Mouse (Mus musculus): ENCODE measurements around the gene Krt25. TPM values are rescaled to one million over a fixed set of nuclear protein-coding genes. Genes with fewer than 3 reads are reported as not detected.

Gene Krt25
- total and polyA plus RNA-seq, 3 experiments, result 0.17 to 1.0 (median 0.69) TPM

Other genes starting within 250 kb of the Krt25 start
- gene Tns4, start 233.6 kb downstream of the Krt25 start, total RNA-seq (2012; rRNA removed), result 0.04 and 0.13 TPM in 2 replicates
- not detected in 2 replicates for gene Tns4, start 233.6 kb downstream of the Krt25 start, total RNA-seq (2014; rRNA removed)
- gene Tns4, start 233.6 kb downstream of the Krt25 start, polyA plus RNA-seq (2012; ENCODE audit: insufficient read length, low read depth), result 0.11 TPM in 1 of 2 replicates, not detected in the other
- gene Ccr7, start 167.9 kb downstream of the Krt25 start, total RNA-seq (2012; rRNA removed), result 170 and 241 TPM in 2 replicates
- gene Ccr7, start 167.9 kb downstream of the Krt25 start, total RNA-seq (2014; rRNA removed), result 178 and 203 TPM in 2 replicates
- 306 and 316 TPM in 2 replicates for gene Ccr7, start 167.9 kb downstream of the Krt25 start, polyA plus RNA-seq (2012; ENCODE audit: insufficient read length, low read depth)
- gene Smarce1, start 91.9 kb downstream of the Krt25 start, total RNA-seq (2012; rRNA removed), result 246 and 257 TPM in 2 replicates
- 149 and 184 TPM in 2 replicates for gene Smarce1, start 91.9 kb downstream of the Krt25 start, total RNA-seq (2014; rRNA removed)
- 464 and 617 TPM in 2 replicates for gene Smarce1, start 91.9 kb downstream of the Krt25 start, polyA plus RNA-seq (2012; ENCODE audit: insufficient read length, low read depth)
- gene Krt222, start 78.9 kb downstream of the Krt25 start, total RNA-seq (2012; rRNA removed), result 15.4 and 22.0 TPM in 2 replicates
- gene Krt222, start 78.9 kb downstream of the Krt25 start, total RNA-seq (2014; rRNA removed), result 22.9 TPM in 2 replicates
- gene Krt222, start 78.9 kb downstream of the Krt25 start, polyA plus RNA-seq (2012; ENCODE audit: insufficient read length, low read depth), result 24.4 and 29.3 TPM in 2 replicates
- not detected in 2 replicates for gene Krt24, start 37.7 kb downstream of the Krt25 start, total RNA-seq (2012; rRNA removed)
- not detected in 2 replicates for gene Krt24, start 37.7 kb downstream of the Krt25 start, total RNA-seq (2014; rRNA removed)
- gene Krt24, start 37.7 kb downstream of the Krt25 start, polyA plus RNA-seq (2012; ENCODE audit: insufficient read length, low read depth), result not detected in 2 replicates
- gene Krt26, start 15.0 kb upstream of the Krt25 start, total RNA-seq (2012; rRNA removed), result not detected in 2 replicates
- gene Krt26, start 15.0 kb upstream of the Krt25 start, total RNA-seq (2014; rRNA removed), result not detected in 2 replicates
- not detected in 2 replicates for gene Krt26, start 15.0 kb upstream of the Krt25 start, polyA plus RNA-seq (2012; ENCODE audit: insufficient read length, low read depth)
- not detected in 2 replicates for gene Krt27, start 28.2 kb upstream of the Krt25 start, total RNA-seq (2012; rRNA removed)
- not detected in 2 replicates for gene Krt27, start 28.2 kb upstream of the Krt25 start, total RNA-seq (2014; rRNA removed)
- not detected in 2 replicates for gene Krt27, start 28.2 kb upstream of the Krt25 start, polyA plus RNA-seq (2012; ENCODE audit: insufficient read length, low read depth)
- 0.13 TPM in 1 of 2 replicates, not detected in the other for gene Krt28, start 52.0 kb upstream of the Krt25 start, total RNA-seq (2012; rRNA removed)
- gene Krt28, start 52.0 kb upstream of the Krt25 start, total RNA-seq (2014; rRNA removed), result not detected in 2 replicates
- gene Krt28, start 52.0 kb upstream of the Krt25 start, polyA plus RNA-seq (2012; ENCODE audit: insufficient read length, low read depth), result 0.14 and 0.27 TPM in 2 replicates
- gene Krt10, start 66.4 kb upstream of the Krt25 start, total RNA-seq (2012; rRNA removed), result 3.0 and 3.4 TPM in 2 replicates
- gene Krt10, start 66.4 kb upstream of the Krt25 start, total RNA-seq (2014; rRNA removed), result 9.0 and 9.3 TPM in 2 replicates
- gene Krt10, start 66.4 kb upstream of the Krt25 start, polyA plus RNA-seq (2012; ENCODE audit: insufficient read length, low read depth), result 12.2 and 15.3 TPM in 2 replicates
- gene Krt12, start 99.3 kb upstream of the Krt25 start, total RNA-seq (2012; rRNA removed), result not detected in 2 replicates
- not detected in 2 replicates for gene Krt12, start 99.3 kb upstream of the Krt25 start, total RNA-seq (2014; rRNA removed)
- gene Krt12, start 99.3 kb upstream of the Krt25 start, polyA plus RNA-seq (2012; ENCODE audit: insufficient read length, low read depth), result not detected in 2 replicates
- gene Krt20, start 115.2 kb upstream of the Krt25 start, total RNA-seq (2012; rRNA removed), result not detected in 2 replicates
- not detected in 2 replicates for gene Krt20, start 115.2 kb upstream of the Krt25 start, total RNA-seq (2014; rRNA removed)
- not detected in 2 replicates for gene Krt20, start 115.2 kb upstream of the Krt25 start, polyA plus RNA-seq (2012; ENCODE audit: insufficient read length, low read depth)
- not detected in 2 replicates for gene Krt23, start 170.2 kb upstream of the Krt25 start, total RNA-seq (2012; rRNA removed)
- gene Krt23, start 170.2 kb upstream of the Krt25 start, total RNA-seq (2014; rRNA removed), result not detected in 2 replicates
- not detected in 2 replicates for gene Krt23, start 170.2 kb upstream of the Krt25 start, polyA plus RNA-seq (2012; ENCODE audit: insufficient read length, low read depth)
- not detected in 2 replicates for gene Krt39, start 198.4 kb upstream of the Krt25 start, total RNA-seq (2012; rRNA removed)
- gene Krt39, start 198.4 kb upstream of the Krt25 start, total RNA-seq (2014; rRNA removed), result not detected in 2 replicates
- not detected in 2 replicates for gene Krt39, start 198.4 kb upstream of the Krt25 start, polyA plus RNA-seq (2012; ENCODE audit: insufficient read length, low read depth)
- not detected in 2 replicates for gene Krt40, start 220.2 kb upstream of the Krt25 start, total RNA-seq (2012; rRNA removed)
- gene Krt40, start 220.2 kb upstream of the Krt25 start, total RNA-seq (2014; rRNA removed), result not detected in 2 replicates
- gene Krt40, start 220.2 kb upstream of the Krt25 start, polyA plus RNA-seq (2012; ENCODE audit: insufficient read length, low read depth), result not detected in 2 replicates
- not detected in 2 replicates for gene Krtap3-3, start 227.9 kb upstream of the Krt25 start, total RNA-seq (2012; rRNA removed)
- not detected in 2 replicates for gene Krtap3-3, start 227.9 kb upstream of the Krt25 start, total RNA-seq (2014; rRNA removed)
- not detected in 2 replicates for gene Krtap3-3, start 227.9 kb upstream of the Krt25 start, polyA plus RNA-seq (2012; ENCODE audit: insufficient read length, low read depth)
- gene Krtap3-2, start 233.9 kb upstream of the Krt25 start, total RNA-seq (2012; rRNA removed), result not detected in 2 replicates
- not detected in 2 replicates for gene Krtap3-2, start 233.9 kb upstream of the Krt25 start, total RNA-seq (2014; rRNA removed)
- not detected in 2 replicates for gene Krtap3-2, start 233.9 kb upstream of the Krt25 start, polyA plus RNA-seq (2012; ENCODE audit: insufficient read length, low read depth)
- gene Gm11939, start 236.5 kb upstream of the Krt25 start, total RNA-seq (2012; rRNA removed), result not detected in 2 replicates
- not detected in 2 replicates for gene Gm11939, start 236.5 kb upstream of the Krt25 start, total RNA-seq (2014; rRNA removed)
- not detected in 2 replicates for gene Gm11939, start 236.5 kb upstream of the Krt25 start, polyA plus RNA-seq (2012; ENCODE audit: insufficient read length, low read depth)
- not detected in 2 replicates for gene Krtap3-1, start 243.7 kb upstream of the Krt25 start, total RNA-seq (2012; rRNA removed)
- not detected in 2 replicates for gene Krtap3-1, start 243.7 kb upstream of the Krt25 start, total RNA-seq (2014; rRNA removed)
- gene Krtap3-1, start 243.7 kb upstream of the Krt25 start, polyA plus RNA-seq (2012; ENCODE audit: insufficient read length, low read depth), result not detected in 2 replicates

Measured in CH12.LX (cell line).